In the genomic region with DNA sequence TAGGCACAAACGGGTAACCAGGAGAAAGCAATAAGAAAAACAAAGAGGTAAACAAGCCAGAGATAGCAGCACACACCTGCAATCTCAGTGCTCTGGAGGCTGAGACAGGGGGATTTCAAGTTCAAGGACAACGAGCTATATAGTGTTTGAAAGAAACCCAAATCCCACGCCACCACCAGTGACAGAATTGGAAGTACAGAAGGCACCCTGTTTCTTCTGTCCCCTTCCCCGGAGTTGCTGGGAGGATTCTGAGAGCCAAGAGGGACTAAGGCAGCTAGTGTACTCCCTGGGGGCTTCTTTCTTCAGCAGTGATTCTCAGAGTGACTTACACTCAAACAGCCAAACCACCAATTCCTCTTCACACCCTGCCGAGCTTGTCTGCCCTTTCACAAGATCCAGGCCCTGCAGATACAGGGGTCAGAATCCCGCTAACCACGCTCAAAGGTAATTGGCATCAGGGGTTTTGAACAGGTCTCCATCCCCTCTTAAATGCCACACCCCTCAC, we compare ENCODE assay signal across 7 mouse cellular contexts. TPM values are rescaled to one million over a fixed set of nuclear protein-coding genes. Genes with fewer than 3 reads are reported as not detected.
DNase-seq lines count a peak whose midpoint lies in the region; ATAC-seq and TF ChIP-seq lines count a peak whose summit lies in the region.

No protein-coding gene starts in this region.

- H3K4me2 ChIP-seq in kidney, postnatal 0 days (ENCODE audit: low read length), result peak overlapping the region; percentile 1; the same call in 1 of the 2 replicates
- peak overlapping the region; percentile 58 for H3K4me2 ChIP-seq in embryonic facial prominence, embryonic 13.5 days
- H3K4me2 ChIP-seq in hindbrain, postnatal 0 days (ENCODE audit: low read depth, low read length), result peak overlapping the region; percentile 45
- H3K4me2 ChIP-seq in neural tube, embryonic 14.5 days (ENCODE audit: low read depth, low read length), result peak overlapping the region; percentile 38

- 0 out of 2 replicates have a peak overlapping the region, but pooled peaks have one; percentile 8 for H3K9ac ChIP-seq in kidney, postnatal 0 days (ENCODE audit: low read depth, low read length)
- peak overlapping the region; percentile 58 for H3K9ac ChIP-seq in embryonic facial prominence, embryonic 13.5 days
- peak overlapping the region; percentile 37 for H3K9ac ChIP-seq in hindbrain, postnatal 0 days (replicated peaks; ENCODE audit: low read length)
- peak overlapping the region; percentile 53 for H3K9ac ChIP-seq in neural tube, embryonic 14.5 days (replicated peaks; ENCODE audit: low read depth, low read length)

- no peaks in the 10 kb centered on the region for H3K27me3 ChIP-seq in kidney, postnatal 0 days (ENCODE audit: insufficient read depth, low read length)
- no peaks in the 10 kb centered on the region for H3K27me3 ChIP-seq in embryonic facial prominence, embryonic 13.5 days
- H3K27me3 ChIP-seq in hindbrain, postnatal 0 days (ENCODE audit: insufficient read depth, low read length), result no peaks in the 10 kb centered on the region
- H3K27me3 ChIP-seq in neural tube, embryonic 14.5 days (ENCODE audit: control insufficient read depth, insufficient read depth, low read length), result no peaks in the 10 kb centered on the region

- ATAC-seq in kidney, postnatal 0 days (replicated peaks; ENCODE audit: low FRiP score, low read depth), result no peak
- no peak for ATAC-seq in embryonic facial prominence, embryonic 13.5 days (ENCODE audit: insufficient number of reproducible peaks, insufficient read depth, low FRiP score, low TSS enrichment, low read depth)
- ATAC-seq in hindbrain, postnatal 0 days, result peak; percentile 11; the same call in 1 of the 2 replicates
- peak; percentile 18 for ATAC-seq in neural tube, embryonic 14.5 days (ENCODE audit: low read depth)

- peak overlapping the region; percentile 78 for H3K27ac ChIP-seq in kidney, postnatal 0 days
- peak overlapping the region; percentile 84 for H3K27ac ChIP-seq in embryonic facial prominence, embryonic 13.5 days
- H3K27ac ChIP-seq in hindbrain, postnatal 0 days, result peak overlapping the region; percentile 98
- H3K27ac ChIP-seq in neural tube, embryonic 14.5 days (ENCODE audit: low read depth, low read length), result peak overlapping the region; percentile 99

- no peak for TF ChIP-seq CTCF in kidney, postnatal 0 days (IDR thresholded peaks at IDR 0.05; ENCODE audit: low read depth)
- TF ChIP-seq CTCF in hindbrain, postnatal 0 days (IDR thresholded peaks at IDR 0.05; ENCODE audit: low read depth), result no peak

- peaks cover 15% of the 10 kb centered on the region for H3K4me1 ChIP-seq in kidney, postnatal 0 days (replicated peaks; ENCODE audit: insufficient read depth, low read length)
- peaks cover 33% of the 10 kb centered on the region for H3K4me1 ChIP-seq in embryonic facial prominence, embryonic 13.5 days
- H3K4me1 ChIP-seq in hindbrain, postnatal 0 days (ENCODE audit: insufficient read depth, low read length), result peaks cover 37% of the 10 kb centered on the region
- peaks cover 25% of the 10 kb centered on the region for H3K4me1 ChIP-seq in neural tube, embryonic 14.5 days (ENCODE audit: control insufficient read depth, insufficient read depth, low read length)

- H3K9me3 ChIP-seq in kidney, postnatal 0 days (replicated peaks; ENCODE audit: low read length), result no peaks in the 10 kb centered on the region
- no peaks in the 10 kb centered on the region for H3K9me3 ChIP-seq in embryonic facial prominence, embryonic 13.5 days
- H3K9me3 ChIP-seq in hindbrain, postnatal 0 days (ENCODE audit: low read length), result no peaks in the 10 kb centered on the region
- H3K9me3 ChIP-seq in neural tube, embryonic 14.5 days (ENCODE audit: control insufficient read depth, low read length), result no peaks in the 10 kb centered on the region

- no peaks in the 10 kb centered on the region for H3K36me3 ChIP-seq in kidney, postnatal 0 days (ENCODE audit: insufficient read depth, low read length)
- H3K36me3 ChIP-seq in embryonic facial prominence, embryonic 13.5 days, result no peaks in the 10 kb centered on the region
- H3K36me3 ChIP-seq in hindbrain, postnatal 0 days (ENCODE audit: insufficient read depth, low read length), result no peaks in the 10 kb centered on the region
- H3K36me3 ChIP-seq in neural tube, embryonic 14.5 days (ENCODE audit: control insufficient read depth, insufficient read depth, low read length), result no peaks in the 10 kb centered on the region

- no peak overlapping the region for H3K4me3 ChIP-seq in kidney, postnatal 0 days (replicated peaks; ENCODE audit: low read depth, low read length)
- H3K4me3 ChIP-seq in embryonic facial prominence, embryonic 13.5 days, result peak overlapping the region; percentile 26; the same call in 1 of the 2 replicates
- no peak overlapping the region for H3K4me3 ChIP-seq in hindbrain, postnatal 0 days (ENCODE audit: low read length)
- no peak overlapping the region for H3K4me3 ChIP-seq in neural tube, embryonic 14.5 days (ENCODE audit: low read depth, low read length)

- no peak for DNase-seq in kidney, postnatal 0 days (ENCODE audit: low spot score)
- no peak for DNase-seq in kidney, adult 8-10 months
- DNase-seq in hindbrain, postnatal 0 days (ENCODE audit: low spot score), result peak; percentile 70
- no peak for DNase-seq in left cerebral cortex, adult 18-20 months (ENCODE audit: low spot score in 2 of 2)
- no peak for DNase-seq in natural killer cell, adult 2 months (ENCODE audit: low spot score in 2 of 2)

- 61% methylated on average over 7 of the region's 7 CpGs for WGBS in kidney, postnatal 0 days
- WGBS in embryonic facial prominence, embryonic 13.5 days, result 36% methylated on average over 7 of the region's 7 CpGs
- 6% methylated on average over 7 of the region's 7 CpGs for WGBS in hindbrain, postnatal 0 days
- WGBS in neural tube, embryonic 14.5 days, result 15% methylated on average over 7 of the region's 7 CpGs

RNA-seq across cellular contexts. Expression of gene Tob1, which starts 51.3 kb away (rescaled TPM):
- 55.2 and 56.6 TPM in 2 replicates for polyA plus RNA-seq in kidney, postnatal 0 days (2015; fragmentation: Nextera tagmentation; extraction: Ambion mirVana)
- 25.9 and 26.7 TPM in 2 replicates for polyA plus RNA-seq in embryonic facial prominence, embryonic 13.5 days (2015; fragmentation: Nextera tagmentation; extraction: Ambion mirVana)
- 13.2 and 20.1 TPM in 2 replicates for total RNA-seq in hindbrain, postnatal 0 days (2014; rRNA removed)
- 33.9 and 34.8 TPM in 2 replicates for polyA plus RNA-seq in hindbrain, postnatal 0 days (2015; fragmentation: Nextera tagmentation; extraction: Ambion mirVana)
- polyA plus RNA-seq in neural tube, embryonic 14.5 days (2014; fragmentation: Nextera tagmentation; extraction: Ambion mirVana), result 27.9 and 31.1 TPM in 2 replicates
- 10 to 100 TPM; 40.6 to 42.1 TPM for total RNA-seq in left cerebral cortex, adult 18-20 months (2021)

Comparison
In these comparisons a context has a peak if more than half of its experiments do, and no peak if none do; other contexts are left out.
1. ATAC-seq: peak in hindbrain, postnatal 0 days (single experiment) and neural tube, embryonic 14.5 days (single experiment); none in kidney, postnatal 0 days (single experiment) and embryonic facial prominence, embryonic 13.5 days (single experiment).
2. H3K4me2 ChIP-seq: peak in every context shown above with its lines; median percentile 58 in embryonic facial prominence, embryonic 13.5 days; 45 in hindbrain, postnatal 0 days; 38 in neural tube, embryonic 14.5 days; 1 in kidney, postnatal 0 days.
3. H3K9ac ChIP-seq: peak in every context shown above with its lines; median percentile 58 in embryonic facial prominence, embryonic 13.5 days; 53 in neural tube, embryonic 14.5 days; 37 in hindbrain, postnatal 0 days; 8 in kidney, postnatal 0 days.
4. Peak in every context shown above with its lines, with median percentiles within 50 percentile points of each other: H3K27ac ChIP-seq.